Mouse (Mus musculus): ENCODE data around the gene Tbpl2.

The Tbpl2 gene

DNA sequence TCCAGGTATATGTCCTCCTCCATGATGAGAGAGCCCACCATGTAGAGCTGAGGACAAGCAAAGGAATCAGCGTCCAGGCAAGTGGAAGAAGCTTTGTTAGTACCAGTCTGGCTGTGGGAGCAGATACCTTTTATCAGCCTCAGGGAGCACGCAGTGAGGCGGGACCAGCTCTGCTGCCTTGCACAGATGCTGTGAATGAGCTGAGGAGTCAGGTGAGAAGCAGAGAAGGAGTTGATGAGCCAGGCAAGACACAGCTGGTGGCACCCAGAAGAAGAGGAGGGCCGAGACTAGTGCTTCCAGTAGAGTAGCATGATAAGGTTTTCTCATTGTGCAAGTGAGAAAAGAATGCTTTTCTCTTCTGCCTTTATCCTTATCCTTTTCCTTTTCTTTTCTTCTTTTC lies at the start of gene Tbpl2:
Tbpl2 (minus strand) TSS at position 101 of the 400 bp plus-strand sequence.
- DNase-seq (ENCODE audit: low read depth, low spot score): no peak

DNA sequence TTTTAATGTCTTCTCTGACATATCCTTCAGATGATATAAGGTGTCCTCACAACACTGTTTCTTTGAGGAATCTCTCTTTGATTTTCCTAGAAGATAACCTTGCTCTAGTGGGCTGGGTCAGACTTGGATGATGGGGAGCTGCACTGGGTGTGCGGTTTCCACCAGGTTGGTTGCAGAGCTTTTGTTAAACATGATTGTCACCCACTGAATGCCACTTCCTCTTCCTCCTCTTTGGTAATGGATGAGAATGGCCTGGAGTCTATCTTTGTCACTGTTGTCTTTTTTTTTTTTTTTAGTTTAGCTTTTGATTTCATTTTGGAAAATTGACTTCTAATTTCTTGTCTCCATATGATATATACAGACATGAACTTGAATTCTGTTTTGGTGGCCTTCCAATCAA lies 38.0 kb upstream of the Tbpl2 start:
- no peak for DNase-seq (ENCODE audit: low read depth, low spot score)

DNA sequence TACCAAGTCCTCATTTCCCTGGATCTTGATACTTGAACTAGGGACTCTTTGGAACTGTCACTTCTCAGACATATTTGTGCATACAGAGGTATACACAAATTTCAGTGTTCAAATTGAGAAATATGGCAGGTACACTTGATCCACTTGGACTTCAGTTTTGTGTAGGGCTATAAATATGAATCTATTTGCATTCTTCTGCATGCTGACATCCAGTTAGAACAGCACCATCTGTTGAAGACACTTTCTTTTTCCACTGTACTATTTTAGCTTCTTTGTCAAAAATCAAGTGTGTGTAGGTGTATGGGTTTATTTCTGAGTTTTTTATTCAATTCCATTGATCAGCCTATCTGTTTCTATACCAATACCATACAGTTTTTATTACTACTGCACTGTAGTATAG lies 12.7 kb upstream of the Tbpl2 start:
- no peak for DNase-seq (ENCODE audit: low read depth, low spot score)

DNA sequence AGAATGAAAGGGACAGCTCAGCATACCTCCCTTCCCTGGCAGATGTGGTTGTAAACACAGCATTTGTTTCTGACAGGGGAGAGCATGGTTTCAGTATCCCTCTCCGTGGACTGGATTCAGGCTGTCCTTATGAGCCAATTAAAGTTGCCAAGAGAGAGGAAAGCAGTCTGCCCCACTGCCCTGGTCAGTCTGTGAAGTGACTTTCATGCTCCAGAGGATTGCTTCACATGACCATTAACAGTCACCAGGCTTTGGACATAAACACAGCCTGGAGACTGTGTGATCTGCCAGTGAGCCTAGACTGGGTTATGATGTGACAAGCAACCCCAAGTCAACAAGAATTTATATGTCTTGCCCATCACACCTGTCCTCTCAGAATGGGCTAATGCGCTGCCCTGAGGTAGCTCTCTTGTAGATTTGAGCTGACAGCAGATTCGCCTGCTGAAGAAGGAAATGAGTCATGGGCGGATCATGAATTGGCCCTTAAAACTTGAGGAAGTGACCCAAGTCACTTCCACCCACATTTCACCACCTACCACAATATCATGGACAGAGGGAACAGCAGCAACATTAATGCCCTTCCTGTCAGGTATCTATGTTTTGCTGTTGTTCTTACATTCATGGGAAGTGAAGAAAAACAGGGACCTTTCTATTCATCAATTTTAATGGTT lies 7.4 kb upstream of the Tbpl2 start:
- DNase-seq (ENCODE audit: low read depth, low spot score): no peak

DNA sequence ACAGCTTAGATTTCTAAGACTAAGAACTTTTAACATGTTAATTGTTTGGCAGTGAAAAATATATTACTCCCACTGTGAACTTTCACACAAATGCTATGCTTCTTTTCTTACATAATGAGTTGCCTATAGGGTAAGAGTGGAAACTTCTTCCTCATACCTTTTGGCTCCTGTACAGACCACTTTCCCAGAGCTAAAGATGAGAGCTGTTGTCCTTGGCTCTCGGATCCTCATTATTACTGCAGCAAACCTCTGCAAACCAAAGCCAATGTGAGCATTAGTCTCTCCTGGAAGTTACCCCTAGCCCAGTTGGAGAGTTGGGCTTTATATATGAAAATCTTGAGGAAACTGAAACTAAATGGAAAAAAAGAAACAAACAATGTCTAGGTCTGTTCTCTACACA lies 5.5 kb downstream of the Tbpl2 start:
- no peak for DNase-seq (ENCODE audit: low read depth, low spot score)

DNA sequence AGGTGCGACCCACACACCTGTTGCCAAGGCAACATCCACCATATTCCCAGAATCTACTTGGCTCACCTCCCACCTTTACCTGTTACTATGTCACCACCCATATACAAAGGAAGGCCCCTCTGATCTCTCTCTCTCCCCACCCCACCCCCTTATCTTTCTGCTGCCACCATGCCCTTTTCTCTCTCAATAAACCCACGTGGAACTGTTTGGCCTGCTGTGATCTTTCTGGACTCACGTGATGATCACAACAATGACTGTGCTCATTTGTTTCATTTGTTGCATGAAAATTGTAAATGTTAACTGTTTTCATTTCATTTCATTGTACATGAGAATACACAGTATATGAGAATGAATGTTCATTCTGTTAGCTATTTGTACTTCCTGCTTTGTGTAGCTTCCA lies 45.9 kb downstream of the Tbpl2 start:
- DNase-seq (ENCODE audit: low read depth, low spot score): no peak

DNA sequence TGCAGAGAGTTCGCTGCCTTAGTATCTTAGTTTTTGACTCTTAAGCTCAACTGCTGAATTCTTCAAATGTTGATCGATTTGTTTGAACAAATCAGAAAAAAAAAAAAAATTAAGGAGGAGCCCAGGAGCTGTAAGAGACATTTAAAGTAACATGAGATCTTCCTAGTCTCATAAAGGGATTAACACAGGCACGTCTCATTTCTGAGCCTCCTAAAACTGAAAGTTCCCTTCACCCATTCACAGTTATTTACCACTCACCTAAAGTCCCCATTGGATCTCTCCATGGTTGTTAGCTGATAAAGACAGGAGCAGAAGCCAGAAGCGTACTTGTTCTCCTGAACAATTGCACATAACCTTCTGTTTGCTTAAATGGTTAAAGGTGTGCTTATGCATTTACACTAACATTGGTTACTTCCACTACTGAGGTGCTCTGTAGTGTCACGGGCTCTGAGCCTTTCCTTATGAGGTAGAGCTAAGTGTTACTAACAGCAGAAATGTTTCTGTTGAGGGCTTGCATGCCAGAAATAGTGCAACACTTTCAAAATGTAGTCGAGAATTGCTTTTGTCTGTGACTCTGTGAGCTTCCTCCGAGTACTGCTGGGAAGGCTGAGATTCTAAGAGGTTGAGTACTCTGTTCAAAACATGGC lies 46.9 kb downstream of the Tbpl2 start, which contains the start of gene Hnmt:
Hnmt (minus strand) TSS at position 51 of the 647 bp plus-strand sequence.
- DNase-seq (ENCODE audit: low read depth, low spot score): no peak

DNA sequence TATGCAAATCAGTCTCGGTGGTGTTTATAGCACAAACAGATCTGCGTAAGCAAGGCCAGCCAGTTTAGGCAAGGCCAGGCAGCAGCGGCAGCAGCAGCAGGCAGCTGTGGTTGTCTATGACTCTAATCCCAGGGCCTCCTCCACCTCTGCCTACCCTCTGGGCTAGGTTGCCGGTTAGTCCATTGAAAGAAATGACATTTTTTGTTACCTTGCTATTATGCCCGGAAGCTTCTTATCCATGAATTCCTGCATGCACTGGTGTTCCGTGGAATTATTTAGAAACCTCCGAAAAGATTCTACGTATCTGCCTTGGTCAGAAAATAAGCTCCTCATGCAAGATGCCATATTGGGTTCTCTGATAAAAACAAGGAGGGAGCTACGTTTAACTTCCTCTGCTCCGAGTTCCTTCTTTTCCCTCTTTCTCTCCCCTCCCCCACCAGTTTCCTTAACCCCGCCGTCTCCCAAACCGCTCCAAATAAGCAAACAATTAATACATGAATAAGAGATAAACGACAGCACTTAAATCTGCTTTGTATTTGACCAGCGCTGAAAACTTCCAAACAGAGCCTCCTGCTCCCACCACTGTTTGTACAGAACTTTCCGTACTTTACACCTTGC lies 47.8 kb downstream of the Tbpl2 start:
- no peak for DNase-seq (ENCODE audit: low read depth, low spot score)

DNA sequence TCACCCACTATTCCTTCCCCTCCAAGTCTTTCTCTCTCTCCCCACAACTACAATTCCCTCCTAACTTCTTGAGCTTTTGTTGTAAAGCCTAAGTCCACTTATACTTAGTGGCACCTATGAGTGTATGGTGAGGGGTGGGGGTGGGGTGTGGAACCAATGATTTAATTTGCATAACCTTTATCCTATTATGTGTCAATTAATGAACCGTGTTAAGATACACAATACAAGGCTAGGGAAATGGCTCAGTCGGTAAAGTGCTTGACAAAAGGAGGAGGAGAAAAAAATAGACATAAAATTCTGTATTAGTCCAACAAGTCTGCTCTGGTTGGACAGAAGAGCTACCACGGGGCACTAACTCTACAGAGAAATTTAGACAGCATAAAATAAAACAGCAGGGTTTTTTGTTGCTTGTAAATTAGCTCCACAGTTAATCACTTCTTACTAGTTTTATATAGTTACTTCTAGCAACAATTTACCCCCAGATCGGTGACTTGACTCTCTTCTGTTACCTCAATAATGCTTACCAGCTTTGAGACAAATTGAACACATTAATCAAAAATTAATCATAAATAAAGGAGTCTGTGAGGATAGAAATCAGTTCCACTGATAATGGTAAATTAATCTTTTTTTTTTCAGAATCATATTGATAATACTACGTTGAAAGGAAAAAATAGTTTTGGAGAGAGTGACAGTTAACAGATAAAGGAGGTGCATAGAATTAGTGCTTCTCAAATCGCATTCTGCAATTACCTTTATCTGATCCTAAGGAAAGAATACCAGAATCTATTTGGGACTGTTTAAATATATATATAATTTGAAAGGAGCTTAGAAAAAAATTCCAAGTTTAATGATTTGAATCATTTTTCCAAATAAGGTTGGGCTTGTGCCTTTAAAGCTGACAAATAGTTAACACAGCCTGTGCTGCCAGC lies 48.6 kb downstream of the Tbpl2 start:
- DNase-seq (ENCODE audit: low read depth, low spot score): no peak

DNA sequence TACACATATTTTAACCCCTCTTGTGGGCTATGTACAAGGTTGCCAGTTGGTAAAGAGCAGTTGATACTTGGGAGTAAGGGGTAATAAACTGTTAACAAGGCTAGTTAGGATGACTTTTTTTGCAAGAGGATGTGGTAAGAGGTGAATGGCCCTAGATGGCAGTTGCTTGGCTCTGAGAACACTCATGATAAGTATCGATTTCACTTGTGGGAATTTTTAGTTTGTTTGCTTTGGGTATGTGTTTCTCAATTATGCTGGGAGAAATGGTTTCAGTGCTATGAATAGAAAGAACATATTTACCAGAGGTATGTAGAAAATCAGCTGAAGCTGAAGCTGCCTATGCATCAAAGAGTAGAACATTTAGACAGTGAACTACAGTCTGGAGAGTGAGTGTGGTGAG lies 53.5 kb downstream of the Tbpl2 start:
- DNase-seq (ENCODE audit: low read depth, low spot score): no peak

DNA sequence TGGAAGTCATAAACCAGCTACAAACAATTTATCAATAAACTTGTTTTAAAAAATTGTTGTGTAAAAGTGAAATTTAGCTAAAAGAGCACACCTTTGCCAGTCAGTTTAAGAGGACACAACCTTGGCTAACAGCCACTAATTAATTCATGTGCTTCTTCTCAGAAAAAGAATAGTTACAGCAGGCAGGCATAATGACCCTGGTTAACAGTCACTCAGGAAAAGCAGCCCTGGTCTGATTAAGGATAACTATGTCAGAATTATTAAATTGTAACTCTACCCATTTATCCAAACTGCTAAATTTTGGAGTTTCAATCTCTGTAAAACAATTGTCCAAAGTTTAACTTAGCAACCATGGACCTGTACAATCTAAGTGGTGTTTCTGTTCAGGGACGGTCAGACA lies 55.9 kb downstream of the Tbpl2 start:
- no peak for DNase-seq (ENCODE audit: low read depth, low spot score)
